Mouse (Mus musculus) left cerebral cortex, adult 8-10 months (tissue): ENCODE results near the gene Olfr1105. TPM values are rescaled to one million over a fixed set of nuclear protein-coding genes. Genes with fewer than 3 reads are reported as not detected.

Experiments
- DNase-seq, 2 experiments: peaks; one replicate each; pipeline ENCODE4 v3.0.0; 2022; ENCODE audit warnings: low spot score in 2 of 2
- total RNA-seq, 4 experiments: library from RNA; stranded (reverse); gene quantifications; 2 replicates each; pipeline ENCODE4 v1.2.4; 2022

Gene Olfr1105
- total RNA-seq, result not detected

DNA sequence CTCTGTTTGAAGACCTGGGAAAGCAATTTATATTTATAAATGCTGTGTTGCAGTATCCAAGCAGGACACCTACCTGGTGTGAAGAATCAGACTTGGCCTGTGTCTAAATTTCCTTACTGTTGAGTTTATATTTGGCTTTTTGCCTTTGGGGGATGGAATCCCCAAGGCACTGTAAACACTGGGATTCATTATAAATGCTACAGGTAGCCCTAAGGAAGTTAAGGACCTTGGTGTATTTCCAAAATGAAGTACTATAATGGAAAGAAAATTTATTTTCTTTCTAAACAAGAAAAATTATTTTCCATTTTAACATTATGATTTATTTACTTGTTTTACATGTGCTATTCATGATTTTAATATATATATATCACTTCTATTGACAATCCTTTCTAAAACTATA is at the start of gene Olfr1105:
Gene Olfr1105 (minus strand): TSS at position 101 of the 400 bp plus-strand sequence.
- DNase-seq, result no peak

DNA sequence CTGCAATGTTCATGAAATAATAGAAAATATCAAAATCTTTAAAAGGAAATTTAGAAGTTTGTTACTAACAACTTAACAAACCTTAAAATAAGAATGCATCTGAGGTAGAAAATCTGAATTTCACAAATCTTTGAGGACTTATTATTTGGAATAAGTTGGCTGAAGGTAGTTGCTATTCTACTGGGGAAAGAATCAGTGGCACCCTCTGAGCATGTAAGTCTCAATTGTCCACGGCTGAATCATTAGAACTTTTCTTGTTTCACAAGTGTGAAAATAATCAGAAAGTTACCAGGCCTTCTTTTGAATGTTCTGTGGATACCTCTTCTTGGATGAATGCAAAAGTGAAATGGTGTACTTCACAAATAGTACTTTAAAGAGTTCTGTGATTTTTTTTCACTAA is 39.4 kb upstream of the Olfr1105 start, which contains the start of gene Olfr1107:
Gene Olfr1107 (minus strand): TSS at position 101 of the 400 bp plus-strand sequence.
- DNase-seq, result no peak

DNA sequence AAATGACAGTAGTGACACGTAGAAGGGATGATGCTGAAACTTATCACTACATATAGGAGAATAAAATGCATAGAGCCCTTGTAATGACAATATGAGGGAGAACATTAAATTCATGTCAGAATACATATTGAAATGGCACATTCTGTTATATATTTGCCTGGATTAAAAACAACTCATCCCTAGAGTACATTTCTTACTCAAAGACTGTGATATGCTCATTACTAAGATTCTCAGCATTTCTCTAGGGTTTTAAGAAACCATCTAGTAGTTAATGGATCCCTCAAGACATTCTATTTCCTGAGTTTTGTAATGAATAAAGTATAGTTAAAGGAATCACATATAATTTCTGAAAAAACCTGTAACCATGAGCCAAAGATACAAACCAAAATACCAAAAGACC is 15.8 kb upstream of the Olfr1105 start, which contains the start of gene Olfr1106:
Gene Olfr1106 (minus strand): TSS at position 101 of the 400 bp plus-strand sequence.
- DNase-seq, result no peak

DNA sequence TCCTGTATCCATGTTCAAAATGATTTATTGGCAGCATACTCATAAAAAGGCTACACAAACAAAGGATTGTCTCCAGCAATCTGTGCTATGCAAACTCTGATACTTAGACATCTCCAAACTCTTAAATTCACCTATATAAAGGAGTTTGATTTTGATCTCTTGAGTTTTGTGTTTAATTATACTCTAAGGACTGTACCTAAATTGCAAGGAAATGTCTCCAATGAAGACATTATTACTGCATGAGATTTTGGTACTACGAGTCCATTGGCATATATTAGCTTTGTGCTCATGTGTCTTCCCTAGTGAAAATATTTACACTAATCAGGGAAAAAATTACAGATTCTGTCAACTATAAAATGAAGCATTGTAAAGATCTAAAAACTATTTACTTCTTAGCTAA is 9.4 kb downstream of the Olfr1105 start, which contains the start of gene Olfr1104:
Gene Olfr1104 (minus strand): TSS at position 101 of the 400 bp plus-strand sequence.
- no peak for DNase-seq

DNA sequence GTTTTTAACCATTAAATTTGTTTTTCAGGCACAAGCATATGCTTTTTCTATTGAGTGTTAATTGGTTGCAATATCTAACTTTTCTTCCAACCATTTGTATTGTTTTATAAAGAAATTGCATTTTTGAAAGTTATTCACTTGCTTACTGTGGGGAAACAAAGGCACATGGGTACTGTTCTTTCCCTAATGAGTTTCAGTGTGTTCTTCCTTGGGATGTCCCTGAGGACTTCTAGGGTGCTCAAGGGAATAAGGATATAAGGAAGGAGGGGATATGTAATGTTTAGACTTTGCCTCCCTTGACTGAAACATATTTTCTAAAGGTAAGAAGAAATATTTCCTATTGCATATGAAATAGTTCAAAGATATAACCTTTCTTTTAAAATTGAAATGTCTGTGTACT is 38.2 kb downstream of the Olfr1105 start, which contains the start of gene Olfr1102:
Gene Olfr1102 (plus strand): TSS at position 301 of the 400 bp plus-strand sequence.
- no peak for DNase-seq

DNA sequence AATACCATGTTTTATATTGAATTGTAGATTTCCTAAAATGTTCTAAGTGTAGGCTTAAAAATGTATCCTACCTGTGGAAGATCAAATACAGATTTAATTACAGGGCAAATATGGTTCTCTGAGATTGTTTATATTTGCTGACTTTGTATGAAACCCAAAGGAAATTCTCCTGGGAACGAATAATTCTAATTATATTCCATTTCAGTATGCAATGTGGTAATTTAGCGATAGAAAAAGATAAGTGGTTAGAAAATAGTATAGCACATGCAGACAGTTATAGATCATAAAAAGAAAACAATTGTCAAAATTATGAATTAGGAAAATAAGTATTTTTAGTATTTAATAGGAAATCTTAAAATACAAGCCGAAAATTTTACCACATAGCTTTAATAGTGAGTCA is 45.2 kb downstream of the Olfr1105 start, which contains the start of gene Olfr1101:
Gene Olfr1101 (minus strand): TSS at position 101 of the 400 bp plus-strand sequence.
- no peak for DNase-seq

Other genes starting within 250 kb of the Olfr1105 start
- not detected for gene Olfr141, start 226.5 kb downstream of the Olfr1105 start, total RNA-seq
- not detected for gene Olfr1094, start 211.9 kb downstream of the Olfr1105 start, total RNA-seq
- not detected for gene Olfr1095, start 184.8 kb downstream of the Olfr1105 start, total RNA-seq
- gene Gm13723, start 161.7 kb downstream of the Olfr1105 start, total RNA-seq, result not detected
- gene Olfr1097, start 144.3 kb downstream of the Olfr1105 start, total RNA-seq, result not detected
- not detected for gene Olfr1098, start 112.0 kb downstream of the Olfr1105 start, total RNA-seq
- not detected for gene Olfr1099, start 75.8 kb downstream of the Olfr1105 start, total RNA-seq
- not detected for gene Olfr1100, start 56.6 kb downstream of the Olfr1105 start, total RNA-seq
- gene Olfr1101, start 45.3 kb downstream of the Olfr1105 start, total RNA-seq, result not detected
- gene Olfr1102, start 38.1 kb downstream of the Olfr1105 start, total RNA-seq, result not detected
- gene Olfr1104, start 9.5 kb downstream of the Olfr1105 start, total RNA-seq, result not detected
- gene Olfr1106, start 15.7 kb upstream of the Olfr1105 start, total RNA-seq, result not detected
- not detected for gene Olfr1107, start 39.3 kb upstream of the Olfr1105 start, total RNA-seq
- not detected for gene Olfr1109, start 59.5 kb upstream of the Olfr1105 start, total RNA-seq
- not detected for gene Olfr259, start 78.0 kb upstream of the Olfr1105 start, total RNA-seq
- gene Olfr1110, start 103.8 kb upstream of the Olfr1105 start, total RNA-seq, result not detected
- gene Olfr1111, start 116.1 kb upstream of the Olfr1105 start, total RNA-seq, result not detected
- not detected for gene Olfr1112, start 151.3 kb upstream of the Olfr1105 start, total RNA-seq
- gene Olfr1113, start 172.4 kb upstream of the Olfr1105 start, total RNA-seq, result not detected
- not detected for gene Olfr1115, start 211.5 kb upstream of the Olfr1105 start, total RNA-seq
- not detected for gene Olfr1116, start 231.0 kb upstream of the Olfr1105 start, total RNA-seq